Mouse (Mus musculus) MEL (cell line): Measurements from ENCODE around the gene Cort.

Source experiments
- CHD1 ChIP-seq: IDR thresholded peaks from 2 replicates; pipeline ENCODE4 v1.6.1; 2012; ENCODE audit warnings: low read depth, mild to moderate bottlenecking, inconsistent platforms, low read length, improper control_type of control experiment
- CTCF ChIP-seq, 3 experiments: IDR thresholded peaks in 2 of 3; conservative IDR thresholded peaks in 1 of 3; 2 replicates each; pipeline ENCODE4 v1.5.1; 2011 to 2012; ENCODE audit warnings: low read length in 3 of 3, low read depth in 2 of 3, mild to moderate bottlenecking in 2 of 3, improper control_type of control experiment in 1 of 3, inconsistent platforms in 1 of 3, mixed read lengths in 1 of 3, moderate library complexity in 1 of 3; ENCODE audit not compliant: control insufficient read depth in 1 of 3, insufficient read depth in 1 of 3, poor library complexity in 1 of 3, severe bottlenecking in 1 of 3
- EP300 ChIP-seq, 2 experiments: IDR thresholded peaks; 2 replicates each; pipeline ENCODE4 v1.6.1; 2011; ENCODE audit warnings: improper control_type of control experiment in 2 of 2, low read length in 2 of 2, low read depth in 1 of 2, mild to moderate bottlenecking in 1 of 2
- ETS1 ChIP-seq: IDR thresholded peaks from 2 replicates; pipeline ENCODE4 v1.6.1; 2012; ENCODE audit warnings: low read depth, mild to moderate bottlenecking, inconsistent platforms, low read length, improper control_type of control experiment, moderate library complexity
- GATA1 ChIP-seq: IDR thresholded peaks from 2 replicates; pipeline ENCODE4 v1.6.1; 2011; ENCODE audit warnings: low read depth, low read length, improper control_type of control experiment
- HCFC1 ChIP-seq: IDR thresholded peaks from 2 replicates; pipeline ENCODE4 v1.6.1; 2012; ENCODE audit warnings: low read depth, mild to moderate bottlenecking, inconsistent platforms, low read length, improper control_type of control experiment, moderate library complexity
- MXI1 ChIP-seq: IDR thresholded peaks from 2 replicates; pipeline ENCODE4 v1.6.1; 2011; ENCODE audit warnings: mild to moderate bottlenecking, low read depth, low read length, improper control_type of control experiment
- NRF1 ChIP-seq: IDR thresholded peaks from 2 replicates; pipeline ENCODE4 v1.6.1; 2014; ENCODE audit warnings: low read depth, mild to moderate bottlenecking, inconsistent platforms, low read length, improper control_type of control experiment, moderate library complexity; ENCODE audit not compliant: poor library complexity, insufficient read depth, severe bottlenecking
- POLR2A ChIP-seq, 2 experiments: IDR thresholded peaks; 2 replicates each; pipeline ENCODE4 v1.6.1; 2011 to 2012; ENCODE audit warnings: low read length in 2 of 2, mild to moderate bottlenecking in 2 of 2, control low read depth in 1 of 2, improper control_type of control experiment in 1 of 2, low read depth in 1 of 2, moderate library complexity in 1 of 2; ENCODE audit not compliant: control insufficient read depth in 1 of 2, insufficient read depth in 1 of 2, poor library complexity in 1 of 2
- TAL1 ChIP-seq: IDR thresholded peaks from 2 replicates; pipeline ENCODE4 v1.6.1; 2012; ENCODE audit warnings: mild to moderate bottlenecking, inconsistent platforms, low read length, moderate library complexity, mixed read lengths
- TCF12 ChIP-seq: IDR thresholded peaks from 2 replicates; pipeline ENCODE4 v1.6.1; 2014; ENCODE audit warnings: low read depth, mild to moderate bottlenecking, inconsistent platforms, low read length, improper control_type of control experiment, moderate library complexity
- USF1 ChIP-seq: IDR thresholded peaks from 2 replicates; pipeline ENCODE4 v1.6.1; 2014; ENCODE audit warnings: low read depth, mild to moderate bottlenecking, inconsistent platforms, low read length, improper control_type of control experiment, moderate library complexity
- ZKSCAN1 ChIP-seq: IDR thresholded peaks from 2 replicates; pipeline ENCODE4 v1.6.1; 2012; ENCODE audit warnings: low read depth, mild to moderate bottlenecking, inconsistent platforms, low read length, improper control_type of control experiment, moderate library complexity

GRCm38 (mm10) chr4:149078261-149078660 is 48.3 kb downstream of the Cort start:
- TF ChIP-seq TAL1 (no peak), MXI1 (no peak), CTCF (IDR thresholded peaks at IDR 0.05 in 2 of 3, conservative IDR thresholded peaks at IDR 0.05 in 1 of 3; ENCODE audit: control insufficient read depth in 1 of 3, insufficient read depth in 1 of 3, low read depth in 2 of 3, low read length in 3 of 3, poor library complexity in 1 of 3, severe bottlenecking in 1 of 3) (no peak), POLR2A (IDR thresholded peaks at IDR 0.05; ENCODE audit: control insufficient read depth in 1 of 2, insufficient read depth in 1 of 2, low read depth in 1 of 2, low read length in 2 of 2, poor library complexity in 1 of 2) (no peak), GATA1 (no peak), CHD1 (no peak), EP300 (IDR thresholded peaks at IDR 0.05; ENCODE audit: low read depth in 1 of 2, low read length in 2 of 2) (no peak), USF1 (no peak), NRF1 (no peak), TCF12 (no peak), ETS1 (no peak), HCFC1 (no peak), ZKSCAN1 (no peak)
